Mouse (Mus musculus) intestine, embryonic 14.5 days (tissue): ENCODE measurements at regions not wholly inside any gene's neighbourhood (a gene's known extent, or its start where the extent isn't known, plus 50 kb on each side); places are given as distances from the start of the nearest gene placed in this dataset.
"Not testable (repeated sequence)": the region's sequence is repeated elsewhere in the genome, so short reads cannot be mapped to it uniquely, and the experiment has no call there.

Experiments
- ATAC-seq: fragments of 200-750 bp; cut with Nextera tagmentation; replicated peaks from 2 replicates; pipeline ENCODE4 v1.8.0; 2017; ENCODE audit warnings: low read depth, moderate number of reproducible peaks, moderate TSS enrichment, moderate library complexity; ENCODE audit not compliant: low FRiP score, low TSS enrichment
- DNase-seq: peaks from one replicate; pipeline ENCODE4 v3.0.0-alpha.2; 2018; ENCODE audit warnings: low spot score
- H3K27ac ChIP-seq: fragments of 300-500 bp; sonication (generic); 2 replicates; pipeline ENCODE4 v1.5.1; 2014; ENCODE audit warnings: low read depth, mild to moderate bottlenecking, control low read depth
- H3K27me3 ChIP-seq: fragments of 300-500 bp; sonication (generic); replicated peaks from 2 replicates; pipeline ENCODE4 v1.6.1; 2014; ENCODE audit warnings: low read length, control low read depth; ENCODE audit not compliant: control insufficient read depth, insufficient read depth
- H3K36me3 ChIP-seq: fragments of 300-500 bp; sonication (generic); 2 replicates; pipeline ENCODE4 v1.6.1; 2014; ENCODE audit warnings: low read length, control low read depth; ENCODE audit not compliant: control insufficient read depth, insufficient read depth
- H3K4me1 ChIP-seq: fragments of 300-500 bp; sonication (generic); replicated peaks from 2 replicates; pipeline ENCODE4 v1.6.1; 2014; ENCODE audit warnings: low read length, control low read depth, mixed read lengths; ENCODE audit not compliant: control insufficient read depth, insufficient read depth
- H3K4me2 ChIP-seq: fragments of 300-500 bp; sonication (generic); 2 replicates; pipeline ENCODE4 v1.6.1; 2014; ENCODE audit warnings: low read length
- H3K4me3 ChIP-seq: fragments of 300-500 bp; sonication (generic); 2 replicates; pipeline ENCODE4 v1.5.1; 2014; ENCODE audit warnings: low read depth, low read length, control low read depth, mixed read lengths
- H3K9ac ChIP-seq: fragments of 300-500 bp; sonication (generic); 2 replicates; pipeline ENCODE4 v1.6.1; 2014; ENCODE audit warnings: mild to moderate bottlenecking, low read length
- H3K9me3 ChIP-seq: fragments of 300-500 bp; sonication (generic); 2 replicates; pipeline ENCODE4 v1.6.1; 2016; ENCODE audit warnings: low read length, control low read depth; ENCODE audit not compliant: control insufficient read depth
- WGBS: fragments of 180-500 bp; shearing (Covaris S2); extraction: QIAGEN DNeasy Blood & Tissue Kit; methylation state at CpG from one replicate; pipeline ENCODE4 v1.1.7; 2014; 5-methylcytosine and 5-hydroxymethylcytosine counted together

DNA sequence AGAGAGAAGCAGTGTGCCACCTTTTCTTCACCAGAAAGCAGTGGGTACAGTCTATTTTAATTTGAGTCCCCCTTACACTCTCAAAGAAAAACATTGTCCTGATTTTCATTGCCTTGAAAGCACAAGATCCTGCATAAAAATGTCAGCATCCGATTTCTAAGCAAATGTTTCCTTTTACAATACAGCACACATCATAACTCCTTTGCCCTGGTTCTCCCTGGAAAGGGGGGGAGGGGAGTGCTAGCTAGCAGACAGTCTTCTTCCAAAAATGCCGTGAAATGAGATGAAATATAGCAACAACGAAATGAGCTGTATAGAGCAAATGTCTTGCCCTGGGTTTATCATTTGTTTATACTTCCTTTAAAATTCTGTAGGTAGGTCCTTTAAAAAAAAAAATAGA, 350.5 kb upstream of the Hand2 start:
- H3K36me3 ChIP-seq, result no peaks in the 10 kb centered on the region
- DNase-seq, result no peak
- no peaks in the 10 kb centered on the region for H3K27me3 ChIP-seq
- H3K4me1 ChIP-seq, result 0 out of 2 replicates have a peak, but pooled peaks cover 10% of the 10 kb centered on the region
- 17% methylated on average over 3 of the region's 3 CpGs for WGBS
- no peak overlapping the region for H3K4me3 ChIP-seq
- no peaks in the 10 kb centered on the region for H3K9me3 ChIP-seq
- no peak for ATAC-seq
- H3K9ac ChIP-seq, result no peak overlapping the region
- no peak overlapping the region for H3K27ac ChIP-seq
- H3K4me2 ChIP-seq, result no peak overlapping the region

DNA sequence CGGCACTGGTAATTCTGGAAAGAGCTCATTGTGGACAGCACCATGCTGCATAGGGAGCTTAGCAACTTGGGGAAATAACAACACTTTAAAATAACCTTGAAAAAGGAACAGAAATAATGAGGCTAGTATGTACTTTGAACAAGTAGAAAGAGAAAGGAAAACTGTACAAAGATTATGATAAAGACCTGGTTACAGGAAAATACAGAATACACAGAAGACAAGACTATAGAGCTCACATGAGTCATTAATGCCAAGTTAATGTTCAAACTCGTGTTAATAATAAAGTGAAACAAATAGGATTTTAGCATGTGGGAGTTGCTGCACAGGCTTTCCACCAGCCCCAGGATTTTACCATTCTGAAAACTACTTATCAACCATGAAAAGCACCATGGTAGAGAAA, 341.8 kb upstream of the Hand2 start:
- no peak overlapping the region for H3K4me3 ChIP-seq
- no peaks in the 10 kb centered on the region for H3K36me3 ChIP-seq
- H3K27ac ChIP-seq, result no peak overlapping the region
- peak overlapping the region; percentile 29; the same call in 1 of the 2 replicates for H3K4me2 ChIP-seq
- H3K9me3 ChIP-seq, result no peaks in the 10 kb centered on the region
- WGBS, result 68% methylated on average over 2 of the region's 2 CpGs
- ATAC-seq, result peak; percentile 32; the same call in 1 of the 2 replicates
- no peak overlapping the region for H3K9ac ChIP-seq
- DNase-seq, result no peak
- no peaks in the 10 kb centered on the region for H3K27me3 ChIP-seq
- H3K4me1 ChIP-seq, result no peaks in the 10 kb centered on the region

DNA sequence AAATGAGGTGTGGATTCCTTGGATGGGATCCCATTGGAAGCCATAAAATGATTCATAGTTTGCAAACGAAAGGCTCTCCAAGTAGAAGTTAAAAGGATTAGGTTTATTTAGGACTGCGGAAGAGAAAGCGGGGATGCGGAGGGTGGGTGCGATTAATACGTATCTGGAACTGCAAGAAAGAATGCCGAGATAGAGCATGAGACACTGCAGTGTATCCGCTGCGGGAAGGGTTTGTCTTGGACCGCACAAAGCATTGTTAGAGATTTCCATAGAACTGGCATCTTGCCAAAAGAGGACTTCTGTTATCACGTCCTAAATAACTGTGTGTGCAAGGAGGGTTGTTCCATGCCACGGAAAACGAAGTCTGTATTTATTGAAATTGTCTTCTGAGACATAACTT, 341.4 kb upstream of the Hand2 start:
- Histone ChIP-seq H3K4me2 (peak overlapping the region; percentile 29; the same call in 1 of the 2 replicates), H3K9me3 (no peaks in the 10 kb centered on the region), H3K4me1 (no peaks in the 10 kb centered on the region), H3K27ac (no peak overlapping the region), H3K27me3 (no peaks in the 10 kb centered on the region), H3K4me3 (no peak overlapping the region), H3K36me3 (no peaks in the 10 kb centered on the region), H3K9ac (no peak overlapping the region)
- ATAC-seq, result peak; percentile 53; the same call in 1 of the 2 replicates
- 55% methylated on average over 13 of the region's 13 CpGs for WGBS
- peak; percentile 56 for DNase-seq

- H3K9me3 ChIP-seq, result no peaks in the 10 kb centered on the region
- no peak overlapping the region for H3K4me3 ChIP-seq
- H3K27me3 ChIP-seq, result no peaks in the 10 kb centered on the region
- H3K4me2 ChIP-seq, result no peak overlapping the region
- H3K9ac ChIP-seq, result no peak overlapping the region
- 80% methylated on average over 6 of the region's 6 CpGs for WGBS
- no peaks in the 10 kb centered on the region for H3K36me3 ChIP-seq
- no peak for ATAC-seq
- no peak for DNase-seq
- H3K4me1 ChIP-seq, result no peaks in the 10 kb centered on the region
- no peak overlapping the region for H3K27ac ChIP-seq
Observed at GRCm38 (mm10) chr8:57010318-57011024, 310.3 kb upstream of the Hand2 start.

DNA sequence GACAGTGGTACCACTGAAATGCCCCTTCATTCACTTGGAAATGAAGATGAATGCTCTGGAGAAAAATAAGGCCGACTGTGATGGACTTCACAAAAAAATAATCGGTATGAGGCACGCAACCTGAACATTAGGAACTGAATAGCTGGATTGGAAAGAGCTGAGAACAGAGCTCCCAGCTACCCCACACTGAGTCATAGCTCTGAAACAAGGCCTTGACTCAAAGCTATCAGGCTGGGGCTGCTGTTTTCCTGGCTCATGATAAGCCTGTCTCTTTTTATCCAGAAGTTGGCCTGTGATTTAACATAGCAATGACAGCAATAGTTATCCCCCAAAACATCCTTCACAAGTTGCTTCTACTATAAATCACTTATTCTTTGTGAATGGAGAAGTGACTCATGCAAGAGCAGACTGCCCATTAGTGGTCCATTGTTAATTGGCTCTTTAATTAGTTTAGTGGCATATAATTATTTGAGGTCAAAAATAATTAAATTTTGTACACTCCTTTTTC, 306.9 kb upstream of the Hand2 start:
- Histone ChIP-seq H3K4me2 (no peak overlapping the region), H3K4me3 (no peak overlapping the region), H3K4me1 (no peaks in the 10 kb centered on the region), H3K27ac (no peak overlapping the region), H3K9me3 (no peaks in the 10 kb centered on the region), H3K36me3 (no peaks in the 10 kb centered on the region), H3K27me3 (no peaks in the 10 kb centered on the region), H3K9ac (no peak overlapping the region)
- WGBS, result 67% methylated on average over 3 of the region's 3 CpGs
- DNase-seq, result no peak
- peak; percentile 36; the same call in 1 of the 2 replicates for ATAC-seq

DNA sequence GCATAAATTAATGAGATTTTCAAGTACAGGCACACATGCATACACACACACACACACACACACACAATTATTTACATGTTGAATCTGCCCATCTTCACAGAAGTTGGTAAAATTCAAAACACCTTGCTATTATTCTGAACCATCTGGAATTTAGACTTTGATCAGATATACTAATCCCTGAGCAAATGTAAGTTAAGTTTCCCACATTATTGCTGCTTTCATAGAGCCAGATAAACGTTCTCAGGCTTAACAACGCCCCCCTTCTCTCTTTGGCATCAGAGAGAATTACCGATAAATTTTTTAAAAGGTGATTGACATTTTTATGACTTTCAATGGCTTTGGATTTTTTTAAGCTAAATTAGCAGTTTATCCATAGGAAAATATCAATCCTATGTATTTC, 304.5 kb upstream of the Hand2 start:
- Histone ChIP-seq H3K9ac (no peak overlapping the region), H3K4me2 (no peak overlapping the region), H3K27me3 (no peaks in the 10 kb centered on the region), H3K27ac (no peak overlapping the region), H3K9me3 (no peaks in the 10 kb centered on the region), H3K4me1 (no peaks in the 10 kb centered on the region), H3K36me3 (no peaks in the 10 kb centered on the region), H3K4me3 (no peak overlapping the region)
- no peak for DNase-seq
- no peak for ATAC-seq
- WGBS, result 71% methylated on average over 3 of the region's 3 CpGs

- H3K9me3 ChIP-seq, H3K27me3 ChIP-seq, H3K36me3 ChIP-seq, ATAC-seq, H3K4me3 ChIP-seq, H3K4me1 ChIP-seq, H3K4me2 ChIP-seq, H3K9ac ChIP-seq, DNase-seq, H3K27ac ChIP-seq: not testable (repeated sequence)
- WGBS, result 92% methylated on average over 1 of the region's 1 CpGs
Observed at GRCm38 (mm10) chr8:57028096-57028495, 292.7 kb upstream of the Hand2 start.

DNA sequence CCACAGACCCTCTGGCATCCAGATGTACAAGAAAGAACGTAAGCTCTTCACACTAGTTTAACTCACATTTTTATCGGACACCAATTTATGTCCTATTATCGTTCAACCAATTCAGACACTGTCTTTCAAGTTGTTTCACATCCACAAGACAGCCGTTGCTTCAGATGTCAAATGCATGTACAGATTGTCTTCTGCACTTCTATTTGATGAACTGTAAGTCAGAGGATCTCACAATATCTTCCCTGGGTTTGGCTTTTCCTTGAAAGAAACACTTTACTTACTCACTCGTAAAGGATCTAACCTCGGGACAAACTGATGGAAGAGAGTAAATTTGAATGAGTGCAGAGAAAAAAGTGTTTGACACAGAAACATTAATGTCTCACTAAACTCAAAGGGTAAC, 272.3 kb upstream of the Hand2 start:
- 89% methylated on average over 6 of the region's 6 CpGs for WGBS
- Histone ChIP-seq H3K27me3 (no peaks in the 10 kb centered on the region), H3K4me3 (no peak overlapping the region), H3K27ac (no peak overlapping the region), H3K36me3 (no peaks in the 10 kb centered on the region), H3K4me2 (no peak overlapping the region), H3K4me1 (no peaks in the 10 kb centered on the region), H3K9ac (no peak overlapping the region), H3K9me3 (no peaks in the 10 kb centered on the region)
- ATAC-seq (no peak), DNase-seq (no peak)

DNA sequence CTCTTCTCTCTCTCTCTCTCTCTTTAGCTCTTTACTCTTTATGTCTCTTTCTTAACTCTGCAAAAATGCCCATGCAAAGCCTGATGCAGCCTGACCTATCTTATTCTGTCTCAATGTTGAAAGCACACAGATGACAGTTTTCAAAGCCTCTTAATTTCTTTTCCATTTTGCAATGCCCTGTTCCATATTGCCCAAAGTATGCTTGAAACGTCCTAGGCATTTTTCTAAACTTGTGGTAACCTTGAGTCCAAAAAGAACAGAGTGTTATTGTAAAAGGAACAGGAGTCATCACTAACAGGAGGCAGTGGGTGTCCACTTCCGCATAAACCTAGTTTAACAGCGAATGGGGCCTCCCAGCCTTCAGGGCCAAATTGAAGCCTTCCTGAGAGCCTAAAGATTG, 271.9 kb upstream of the Hand2 start:
- H3K27ac ChIP-seq, result no peak overlapping the region
- no peaks in the 10 kb centered on the region for H3K27me3 ChIP-seq
- H3K4me3 ChIP-seq, result no peak overlapping the region
- no peak for DNase-seq
- H3K4me1 ChIP-seq, result no peaks in the 10 kb centered on the region
- no peak for ATAC-seq
- no peaks in the 10 kb centered on the region for H3K36me3 ChIP-seq
- H3K9ac ChIP-seq, result no peak overlapping the region
- no peaks in the 10 kb centered on the region for H3K9me3 ChIP-seq
- no peak overlapping the region for H3K4me2 ChIP-seq
- WGBS, result 82% methylated on average over 3 of the region's 3 CpGs
